Mouse (Mus musculus): ENCODE data around the gene Btnl6.
"Not testable (repeated sequence)": the region's sequence is repeated elsewhere in the genome, so short reads cannot be mapped to it uniquely, and the experiment has no call there.

The Btnl6 gene

GRCm38 (mm10) chr17:34517252-34517651 is at the start of gene Btnl6:
Gene Btnl6 (minus strand): TSS chr17:34517352.
- DNase-seq (ENCODE audit: low spot score), result no peak

- DNase-seq (ENCODE audit: low spot score), result no peak
Measured at GRCm38 (mm10) chr17:34564796-34565195, 47.6 kb upstream of the Btnl6 start.

GRCm38 (mm10) chr17:34564003-34564421 is 46.9 kb upstream of the Btnl6 start, which contains the start of gene Notch4:
Gene Notch4 (plus strand): TSS chr17:34564268.
- DNase-seq (ENCODE audit: low spot score), result no peak

DNA sequence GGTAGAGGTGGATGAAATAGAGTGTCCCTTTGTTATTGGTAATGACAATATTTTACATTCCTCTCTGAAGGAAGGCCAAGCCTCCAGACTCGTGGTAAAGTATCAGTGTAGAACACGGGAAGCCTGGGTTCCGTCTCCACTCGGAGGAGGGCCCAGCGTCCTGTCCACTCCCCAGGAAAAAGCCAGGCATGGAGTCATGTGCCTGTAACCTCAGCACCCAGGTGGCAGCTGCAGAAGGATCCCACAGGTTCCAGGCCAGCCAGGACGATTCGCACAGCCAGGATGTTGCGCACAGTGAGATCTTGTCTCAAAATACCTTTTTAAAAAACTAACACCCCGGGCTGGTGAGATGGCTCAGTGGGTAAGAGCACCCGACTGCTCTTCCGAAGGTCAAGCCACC is 46.2 kb upstream of the Btnl6 start:
- DNase-seq (ENCODE audit: low spot score), result no peak

GRCm38 (mm10) chr17:34562595-34562994 is 45.4 kb upstream of the Btnl6 start:
- DNase-seq (ENCODE audit: low spot score), result no peak

DNA sequence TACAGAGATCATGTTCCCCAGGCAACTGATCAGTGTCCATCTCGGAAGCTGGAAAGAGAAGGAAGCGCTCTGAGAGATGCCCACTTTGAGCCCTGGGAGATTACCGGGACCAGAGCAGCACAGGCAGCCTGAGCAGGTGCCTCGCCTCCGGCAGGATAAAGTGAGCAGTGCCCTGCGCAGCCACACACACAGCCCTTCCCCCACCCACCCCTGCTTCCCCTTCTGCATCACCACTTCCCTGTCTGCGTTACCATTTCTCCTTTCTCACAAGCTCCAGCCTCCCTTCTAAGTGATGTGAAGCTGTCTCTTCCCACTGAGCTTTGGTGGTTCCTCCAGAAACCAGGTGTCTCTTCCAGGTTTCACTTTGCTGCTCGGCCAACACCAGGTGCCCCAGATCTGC is 44.0 kb upstream of the Btnl6 start:
- DNase-seq (ENCODE audit: low spot score), result no peak

DNA sequence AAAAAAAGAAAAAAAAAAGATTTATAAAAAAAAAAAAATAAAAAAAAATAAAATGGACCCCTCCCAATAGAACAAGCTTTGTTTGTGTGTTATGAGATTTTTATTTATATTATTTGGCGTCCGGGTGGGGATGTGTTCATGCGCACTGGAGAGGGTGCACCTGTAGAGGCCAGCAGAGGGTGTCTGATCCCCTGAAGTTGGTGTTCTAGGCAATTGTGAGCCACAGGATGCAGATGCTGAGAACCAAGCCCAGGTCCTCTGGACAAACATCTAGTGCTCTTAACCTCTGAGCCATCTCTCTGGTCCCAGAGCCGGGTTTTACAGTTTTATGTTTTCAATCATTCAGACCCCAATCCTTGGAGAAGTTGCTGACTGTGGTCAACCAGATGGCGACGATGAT is 43.3 kb upstream of the Btnl6 start:
- DNase-seq (ENCODE audit: low spot score), result no peak

GRCm38 (mm10) chr17:34559895-34560294 is 42.7 kb upstream of the Btnl6 start:
- no peak for DNase-seq (ENCODE audit: low spot score)

GRCm38 (mm10) chr17:34559116-34559515 is 42.0 kb upstream of the Btnl6 start:
- no peak for DNase-seq (ENCODE audit: low spot score)

- DNase-seq (ENCODE audit: low spot score), result no peak
Measured at GRCm38 (mm10) chr17:34557411-34557810, 40.3 kb upstream of the Btnl6 start.

DNA sequence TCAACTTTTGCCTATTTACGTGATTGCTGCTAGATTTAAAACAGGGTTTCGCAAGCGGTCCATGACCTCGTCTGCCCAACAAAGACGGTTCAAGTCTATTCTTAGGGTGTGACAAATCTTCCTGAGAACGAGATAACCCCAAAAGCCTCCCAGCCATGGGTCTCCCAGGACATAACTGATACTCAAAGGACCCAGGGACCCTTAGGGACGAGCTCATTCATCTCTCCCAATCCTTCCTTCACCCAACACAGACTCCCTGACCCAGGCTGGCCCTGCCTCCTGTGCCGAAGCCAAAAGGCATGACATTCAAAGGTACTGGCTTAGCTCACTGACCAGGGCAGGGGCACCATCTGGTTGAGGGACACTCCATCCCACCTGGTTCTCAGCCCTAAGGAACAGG is 39.3 kb upstream of the Btnl6 start:
- DNase-seq (ENCODE audit: low spot score), result no peak

DNA sequence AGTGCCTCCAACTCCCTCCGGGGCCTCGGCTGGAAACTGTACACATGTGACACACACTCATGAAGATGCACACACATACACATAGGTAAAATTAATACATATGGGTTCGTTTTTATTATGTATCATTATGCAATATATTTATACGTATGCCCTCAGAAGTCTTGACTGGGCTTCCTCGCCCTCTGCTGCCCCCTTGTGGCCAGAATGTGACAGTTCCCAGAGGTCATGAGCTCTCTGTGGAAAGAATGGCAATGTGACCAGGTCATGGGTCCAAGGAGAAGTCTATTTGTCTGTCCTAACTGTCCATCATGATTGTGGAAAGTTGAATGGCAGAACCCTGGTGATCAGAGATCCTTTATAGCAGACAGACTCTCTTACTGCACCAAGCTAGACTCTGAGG is 38.3 kb upstream of the Btnl6 start:
- DNase-seq (ENCODE audit: low spot score), result no peak

DNA sequence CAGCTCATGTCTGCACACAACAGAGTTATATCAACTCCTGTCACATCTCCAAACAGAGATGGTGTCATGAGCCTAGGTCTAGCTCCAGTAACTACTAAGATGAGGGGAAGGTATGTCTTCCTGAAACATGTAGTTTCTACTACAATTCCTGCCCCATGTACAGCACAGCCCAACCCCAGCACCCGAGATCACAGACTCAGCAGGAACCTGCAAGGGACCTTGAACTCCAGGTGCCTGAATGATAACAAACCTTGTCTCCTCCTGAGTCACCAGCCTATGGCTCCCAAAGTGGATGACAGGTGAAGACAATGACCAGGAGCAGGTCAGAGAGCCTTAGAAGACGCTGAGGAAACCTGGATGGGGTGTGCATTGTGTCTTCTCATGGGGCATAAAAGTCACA is 32.7 kb upstream of the Btnl6 start:
- no peak for DNase-seq (ENCODE audit: low spot score)

DNA sequence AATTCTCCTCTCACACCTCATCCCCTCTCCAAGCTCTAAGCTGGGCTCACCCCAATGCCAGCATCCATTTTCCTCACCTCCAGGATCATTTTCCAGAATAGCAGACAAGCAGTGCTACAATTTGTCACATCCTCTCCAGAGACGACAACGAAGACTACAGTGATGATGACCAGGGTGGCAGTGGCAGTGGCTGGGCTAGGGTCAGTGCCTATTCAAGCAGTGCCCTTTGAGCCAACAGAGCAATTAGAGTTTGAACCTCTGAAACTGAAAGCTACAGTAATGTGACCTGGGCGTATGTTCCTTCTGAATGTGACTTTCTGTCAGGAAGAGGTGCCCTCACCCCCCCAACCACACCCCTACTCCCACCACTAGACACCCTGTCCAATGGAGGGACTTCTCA is 32.0 kb upstream of the Btnl6 start:
- no peak for DNase-seq (ENCODE audit: low spot score)

GRCm38 (mm10) chr17:34547601-34548000 is 30.4 kb upstream of the Btnl6 start:
- no peak for DNase-seq (ENCODE audit: low spot score)

GRCm38 (mm10) chr17:34546797-34547196 is 29.6 kb upstream of the Btnl6 start:
- no peak for DNase-seq (ENCODE audit: low spot score)

GRCm38 (mm10) chr17:34543567-34543966 is 26.4 kb upstream of the Btnl6 start:
- not testable (repeated sequence) for DNase-seq (ENCODE audit: low spot score)

DNA sequence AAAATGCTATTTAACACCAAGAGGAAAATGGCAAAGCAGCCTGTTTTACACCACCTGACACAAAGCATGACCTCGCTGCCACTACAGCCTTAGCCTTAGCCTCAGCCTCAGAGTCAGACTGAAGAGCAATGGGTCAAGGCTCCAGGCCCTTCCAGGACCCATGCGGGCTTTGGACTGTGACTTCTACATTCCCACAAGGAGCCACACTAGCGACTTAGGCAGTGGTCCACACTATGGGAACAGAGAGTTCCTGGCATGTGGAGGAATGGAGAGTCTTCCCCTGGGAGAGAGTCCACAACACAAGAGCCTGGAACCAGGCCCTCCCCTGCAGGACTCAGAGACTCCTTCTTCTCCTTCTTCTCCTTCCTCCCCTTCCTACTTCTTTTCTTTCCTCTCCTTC is 15.5 kb upstream of the Btnl6 start:
- DNase-seq (ENCODE audit: low spot score), result no peak

GRCm38 (mm10) chr17:34519001-34519400 is 1.8 kb upstream of the Btnl6 start:
- DNase-seq (ENCODE audit: low spot score), result no peak

DNA sequence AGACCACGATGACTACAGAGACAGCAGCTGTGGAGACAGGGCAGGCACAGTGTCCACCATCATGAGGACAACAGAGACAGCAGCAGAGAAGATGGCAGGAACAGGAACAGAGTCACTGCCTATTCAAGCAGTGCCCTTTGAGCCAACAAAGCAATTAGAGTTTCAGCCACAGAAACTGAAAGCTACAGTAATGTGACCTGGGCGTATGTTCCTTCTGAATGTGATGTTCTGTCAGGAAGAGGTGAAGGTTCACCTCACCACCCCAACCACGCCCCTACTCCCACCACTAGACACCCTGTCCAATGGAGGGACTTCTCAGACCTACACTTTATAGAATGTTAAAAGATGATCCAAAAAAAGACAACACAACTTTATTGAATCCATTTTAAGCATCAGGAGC is 1.4 kb upstream of the Btnl6 start:
- not testable (repeated sequence) for DNase-seq (ENCODE audit: low spot score)

- no peak for DNase-seq (ENCODE audit: low spot score)
Measured at GRCm38 (mm10) chr17:34517795-34518194, 643 bp upstream of the Btnl6 start.

GRCm38 (mm10) chr17:34516514-34516913 is 638 bp downstream of the Btnl6 start:
- no peak for DNase-seq (ENCODE audit: low spot score)

- DNase-seq (ENCODE audit: low spot score), result not testable (repeated sequence)
Measured at GRCm38 (mm10) chr17:34511723-34512122, 5.4 kb downstream of the Btnl6 start.

DNA sequence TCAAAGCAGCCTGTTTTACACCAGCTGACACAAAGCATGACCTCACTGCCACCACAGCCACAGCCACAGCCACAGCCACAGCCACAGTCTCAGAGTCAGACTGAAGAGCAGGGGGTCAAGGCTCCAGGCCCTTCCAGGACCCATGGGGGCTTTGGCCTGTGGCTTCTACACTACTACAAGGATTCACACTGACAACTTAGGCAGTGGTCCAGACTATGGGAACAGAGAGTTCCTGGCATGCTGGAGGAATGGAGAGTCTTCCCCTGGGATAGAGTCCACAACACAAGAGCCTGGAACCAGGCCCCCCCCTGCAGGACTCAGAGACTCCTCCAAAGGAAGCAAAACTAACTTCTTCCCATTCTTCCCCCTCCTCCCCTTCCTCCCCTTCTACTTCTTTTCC is 9.6 kb downstream of the Btnl6 start:
- no peak for DNase-seq (ENCODE audit: low spot score)

GRCm38 (mm10) chr17:34497726-34498125 is 19.4 kb downstream of the Btnl6 start:
- DNase-seq (ENCODE audit: low spot score), result not testable (repeated sequence)

Data from urinary bladder, postnatal 10 days (tissue).